Mouse (Mus musculus) right cerebral cortex, postnatal 25 days (tissue): ENCODE measurements around the gene Prc1.
A peak's percentile ranks its signal among the peaks of the same experiment; 100 is the strongest.
"Not testable (repeated sequence)": the region's sequence is repeated elsewhere in the genome, so short reads cannot be mapped to it uniquely, and the experiment has no call there.

Experiments
- DNase-seq: peaks from one replicate; pipeline ENCODE4 v3.0.0; 2022

Gene Prc1

GRCm38 (mm10) chr7:80287736-80288135 is 6.5 kb upstream of the Prc1 start:
- DNase-seq, result no peak

GRCm38 (mm10) chr7:80294764-80295648 is 756 bp downstream of the Prc1 start:
- no peak for DNase-seq

DNA sequence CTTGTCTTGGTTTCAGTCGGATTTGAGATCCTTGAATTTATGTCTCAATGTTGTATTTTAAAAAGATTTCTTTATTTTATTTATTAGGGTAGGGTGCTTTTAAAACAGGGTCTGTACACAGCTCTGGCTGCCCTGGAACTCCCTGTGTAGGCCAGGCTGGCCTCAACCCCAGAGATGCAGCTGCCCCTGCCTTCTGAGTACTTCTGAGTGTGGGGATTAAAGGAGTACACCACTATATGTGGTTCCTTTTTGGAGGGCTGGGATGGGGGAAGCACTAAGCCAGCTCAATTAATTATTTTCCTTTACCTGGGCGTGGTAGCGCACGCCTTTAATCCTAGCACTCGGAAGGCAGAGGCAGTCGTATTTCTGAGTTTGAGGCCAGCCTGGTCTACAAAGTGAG is 2.2 kb downstream of the Prc1 start:
- no peak for DNase-seq

DNA sequence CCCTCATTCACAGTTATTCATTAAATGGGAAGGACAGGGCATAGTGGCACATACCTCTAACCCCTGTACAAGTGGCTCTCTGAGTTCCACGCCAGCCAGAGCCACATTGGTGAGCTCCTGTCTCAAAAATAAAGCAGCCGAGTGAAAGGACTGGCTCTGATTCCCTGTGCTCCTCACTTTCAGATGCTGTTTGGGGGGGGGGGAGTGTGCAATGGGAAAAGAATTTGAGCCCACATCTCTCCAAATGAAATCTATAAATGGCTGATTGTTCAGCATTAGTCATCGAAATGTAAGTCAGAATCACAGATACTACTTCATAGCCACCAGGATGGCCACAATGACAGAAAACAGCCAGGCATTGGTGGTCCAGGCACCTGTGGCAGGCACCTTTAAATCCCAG is 2.8 kb downstream of the Prc1 start:
- no peak for DNase-seq

- DNase-seq, result no peak
Measured at GRCm38 (mm10) chr7:80298754-80299153, 4.5 kb downstream of the Prc1 start.

DNA sequence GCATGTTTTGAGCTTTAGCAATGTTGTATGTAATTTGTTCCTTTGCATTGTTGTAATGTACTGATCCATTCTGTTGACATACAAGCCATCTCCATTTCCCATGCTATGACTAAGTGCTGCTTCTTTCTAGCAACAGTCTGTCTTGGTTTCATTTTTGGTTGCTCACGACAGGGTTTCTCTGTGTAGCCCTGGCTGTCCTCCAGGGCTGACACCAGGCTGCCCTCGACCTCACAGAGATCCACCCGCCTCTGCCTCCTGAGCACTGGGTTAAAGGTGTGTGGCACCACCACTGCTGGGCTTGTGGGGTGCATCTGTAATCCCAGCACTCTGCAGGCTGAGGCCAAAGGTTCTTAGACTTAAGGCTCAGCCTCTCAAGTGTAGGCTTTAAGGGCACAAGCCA is 5.3 kb downstream of the Prc1 start:
- DNase-seq, result no peak

DNA sequence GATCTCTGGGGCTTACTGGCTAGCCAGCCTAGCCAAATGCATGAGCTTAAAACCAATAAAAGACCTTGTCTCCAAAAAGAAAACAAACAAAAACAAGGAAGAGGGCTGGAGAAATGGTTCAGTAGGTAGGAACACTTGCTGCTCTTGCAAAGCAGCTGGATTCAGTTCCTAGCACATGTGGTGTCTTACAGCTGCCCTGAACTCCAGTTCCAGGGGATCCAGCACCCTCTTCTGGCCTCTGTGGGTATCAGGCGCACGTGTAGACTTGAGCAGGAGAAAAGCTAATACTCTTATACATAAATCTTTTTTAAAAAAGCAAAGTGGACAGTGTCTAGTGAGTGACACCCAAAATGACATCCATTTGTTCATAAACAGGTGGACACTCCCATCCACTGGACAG is 7.3 kb downstream of the Prc1 start:
- no peak for DNase-seq

- no peak for DNase-seq
Measured at GRCm38 (mm10) chr7:80307766-80308165, 13.5 kb downstream of the Prc1 start.

DNA sequence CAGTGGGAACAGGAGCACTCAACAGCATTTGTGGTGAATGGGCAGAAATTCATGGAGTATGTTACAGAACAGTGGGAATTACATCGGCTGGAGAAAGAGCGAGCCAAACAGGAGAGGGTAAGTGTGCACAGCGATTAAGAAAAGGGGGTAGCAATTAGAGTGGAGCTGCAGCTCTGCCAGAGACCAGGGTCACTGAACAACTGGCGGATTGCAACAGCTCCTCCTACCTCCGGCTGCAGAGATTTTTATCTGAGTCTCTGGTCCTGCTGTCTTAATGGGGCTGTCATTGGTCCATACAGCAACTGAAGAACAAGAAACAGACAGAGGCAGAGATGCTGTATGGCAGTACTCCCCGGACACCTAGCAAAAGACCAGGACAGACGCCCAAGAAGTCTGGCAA is 16.5 kb downstream of the Prc1 start:
- no peak for DNase-seq

DNA sequence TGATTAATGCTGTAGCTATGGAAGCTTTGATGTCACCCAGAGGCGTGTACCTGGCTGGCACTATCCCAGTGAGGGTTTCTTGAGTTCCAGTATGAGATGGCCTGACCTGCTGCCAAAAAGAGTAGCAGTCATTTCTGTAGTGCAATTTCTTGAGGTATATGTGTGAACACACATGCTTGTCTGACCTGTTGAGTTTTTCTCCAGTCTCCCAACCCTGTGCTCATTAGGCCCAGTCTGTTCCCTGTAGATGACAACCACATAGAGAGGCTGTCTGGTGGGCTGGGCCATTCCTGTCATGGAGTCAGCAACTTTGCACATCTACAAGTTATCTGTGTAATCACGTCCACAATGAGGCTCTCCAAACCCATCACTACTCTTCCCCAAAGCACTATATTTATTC is 21.5 kb downstream of the Prc1 start:
- DNase-seq, result no peak

- DNase-seq, result no peak
Measured at GRCm38 (mm10) chr7:80317439-80318115, 23.3 kb downstream of the Prc1 start.

DNA sequence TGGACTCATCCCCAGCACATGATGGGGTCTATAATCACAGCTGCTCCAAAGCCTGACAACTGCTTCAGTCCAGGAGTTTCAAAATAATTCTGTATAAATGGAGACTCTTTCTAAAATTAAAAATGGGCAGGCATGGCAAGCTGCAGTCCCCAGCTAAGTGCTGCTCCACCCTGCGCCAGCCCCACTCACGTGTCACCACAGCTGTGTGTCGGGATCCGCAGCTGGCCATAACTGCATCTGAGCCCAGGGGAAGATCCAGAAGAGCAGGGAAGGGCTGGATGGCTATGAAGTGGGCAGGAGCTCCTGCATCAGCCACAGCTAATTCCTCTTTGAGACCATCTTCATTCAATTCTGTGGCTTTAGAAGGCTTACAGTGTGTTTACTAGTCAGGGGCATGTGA is 24.4 kb downstream of the Prc1 start:
- no peak for DNase-seq

GRCm38 (mm10) chr7:80319846-80320496 is 25.7 kb downstream of the Prc1 start:
- DNase-seq, result no peak

GRCm38 (mm10) chr7:80323336-80323735 is 29.1 kb downstream of the Prc1 start:
- no peak for DNase-seq

- peak; percentile 96 for DNase-seq
Measured at GRCm38 (mm10) chr7:80324043-80324815, 30.0 kb downstream of the Prc1 start, which contains the start of gene Rccd1. Gene Rccd1 (minus strand): TSS chr7:80324454.

- not testable (repeated sequence) for DNase-seq
Measured at GRCm38 (mm10) chr7:80324816-80325119, 30.5 kb downstream of the Prc1 start.

GRCm38 (mm10) chr7:80325292-80325868 is 31.1 kb downstream of the Prc1 start:
- no peak for DNase-seq

DNA sequence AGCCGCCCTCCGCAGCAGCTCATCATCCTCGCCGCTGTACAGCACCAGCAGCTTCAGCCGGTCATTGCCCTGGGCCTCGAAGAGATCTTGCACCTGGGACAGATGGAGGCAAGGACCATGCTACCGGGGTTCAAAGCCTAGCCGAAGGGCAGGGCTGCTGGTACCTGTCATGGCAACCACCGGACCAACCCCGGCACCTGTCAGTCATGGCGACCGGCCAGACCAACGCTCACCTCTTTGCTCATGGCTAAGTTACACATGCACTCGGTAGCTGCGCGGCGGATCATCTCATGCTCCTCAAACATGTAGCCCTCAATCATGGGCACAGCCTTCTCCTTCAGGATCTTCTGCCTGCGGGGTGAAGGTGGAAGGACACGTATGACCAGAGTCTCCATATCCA is 31.8 kb downstream of the Prc1 start:
- no peak for DNase-seq

GRCm38 (mm10) chr7:80330278-80330677 is 36.0 kb downstream of the Prc1 start:
- DNase-seq, result no peak

DNA sequence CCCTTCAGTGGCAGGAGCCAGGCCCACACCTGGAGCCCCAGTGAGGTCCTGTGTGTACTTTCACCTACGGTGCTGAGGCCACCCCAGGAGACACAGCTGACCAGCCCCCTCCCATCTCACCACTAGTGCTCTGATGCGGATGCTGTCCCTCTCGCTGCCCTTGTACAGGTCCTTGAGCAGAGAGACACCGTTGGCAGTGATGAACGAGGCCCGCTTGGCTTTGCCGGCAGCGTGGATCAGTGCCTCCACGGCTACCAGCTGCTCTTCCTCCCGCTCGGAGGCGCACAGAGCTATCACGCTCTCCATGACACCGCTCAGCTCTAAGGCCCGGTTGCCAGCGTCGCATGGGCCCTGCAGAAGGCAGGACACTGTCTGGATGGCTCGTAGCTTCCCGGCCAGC is 37.2 kb downstream of the Prc1 start:
- no peak for DNase-seq

GRCm38 (mm10) chr7:80334848-80335247 is 40.6 kb downstream of the Prc1 start:
- no peak for DNase-seq

DNA sequence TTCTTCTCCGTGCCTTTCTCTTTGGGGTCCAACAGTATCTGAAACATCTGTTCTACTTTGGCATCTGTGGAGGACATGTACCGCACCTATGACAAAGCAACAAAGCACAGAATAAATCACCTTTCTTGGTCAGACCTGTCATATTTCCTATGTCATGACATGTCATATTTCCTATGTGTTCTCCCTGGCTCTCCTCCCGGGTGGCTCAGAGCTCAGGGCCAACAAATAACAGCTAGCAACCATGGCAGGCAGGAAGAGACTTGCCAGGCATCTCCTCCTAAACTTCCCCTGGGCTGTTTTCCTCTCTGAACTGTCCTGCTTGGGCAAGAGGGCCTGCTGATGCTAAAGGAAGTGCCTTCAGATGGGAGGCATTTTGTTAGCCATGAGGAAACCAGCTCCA is 42.7 kb downstream of the Prc1 start:
- DNase-seq, result no peak

- no peak for DNase-seq
Measured at GRCm38 (mm10) chr7:80339371-80339770, 45.1 kb downstream of the Prc1 start.
